Mouse (Mus musculus) CH12.LX (cell line): ENCODE data around the gene Cdcp1. TPM values are rescaled to one million over a fixed set of nuclear protein-coding genes. Genes with fewer than 3 reads are reported as not detected.

Experiments
- DNase-seq: peaks from one replicate; pipeline ENCODE4 v3.0.0-alpha.2; 2013; ENCODE audit errors: extremely low read depth
- H3K27ac ChIP-seq: 2 replicates; pipeline ENCODE4 v1.5.1; 2012; ENCODE audit warnings: low read depth, mild to moderate bottlenecking, control low read depth, moderate library complexity; ENCODE audit not compliant: insufficient read depth
- H3K27me3 ChIP-seq: replicated peaks from 2 replicates; pipeline ENCODE3; 2012; ENCODE audit warnings: inconsistent platforms
- H3K36me3 ChIP-seq, 2 experiments: replicated peaks in 1 of 2; 2 replicates each; pipeline versions ENCODE3 to v1.6.1; 2012; ENCODE audit warnings: inconsistent platforms in 1 of 2, low read length in 1 of 2, mild to moderate bottlenecking in 1 of 2, mixed read lengths in 1 of 2, moderate library complexity in 1 of 2; ENCODE audit not compliant: control insufficient read depth in 1 of 2, insufficient read depth in 1 of 2
- H3K4me1 ChIP-seq, 2 experiments: 2 replicates each; pipeline ENCODE4 v1.6.1; 2012; ENCODE audit warnings: inconsistent platforms in 1 of 2, moderate library complexity in 1 of 2; ENCODE audit not compliant: insufficient read depth in 2 of 2, control insufficient read depth in 1 of 2
- H3K4me2 ChIP-seq: 2 replicates; pipeline ENCODE4 v1.6.1; 2012; ENCODE audit warnings: low read depth, mild to moderate bottlenecking, control low read depth; ENCODE audit not compliant: poor library complexity, insufficient read depth, severe bottlenecking
- H3K4me3 ChIP-seq, 3 experiments: fragments of 150-350 bp in 1 of 3; sonication (generic) in 1 of 3; replicated peaks in 1 of 3; 2 replicates each; pipeline versions ENCODE3 to v1.5.1; 2011 to 2012; ENCODE audit warnings: low read depth in 2 of 3, low read length in 2 of 3, mild to moderate bottlenecking in 2 of 3, moderate library complexity in 2 of 3, control low read depth in 1 of 3, improper control_type of control experiment in 1 of 3, inconsistent platforms in 1 of 3, mixed read lengths in 1 of 3; ENCODE audit not compliant: poor library complexity in 1 of 3
- H3K79me2 ChIP-seq: replicated peaks from 2 replicates; pipeline ENCODE4 v1.6.1; 2012; ENCODE audit warnings: mild to moderate bottlenecking, moderate library complexity; ENCODE audit not compliant: control insufficient read depth, poor library complexity, insufficient read depth, severe bottlenecking; ENCODE audit errors: extremely low read depth
- H3K9ac ChIP-seq: 2 replicates; pipeline ENCODE4 v1.6.1; 2012; ENCODE audit warnings: low read depth, mild to moderate bottlenecking, control low read depth, moderate library complexity; ENCODE audit not compliant: insufficient read depth
- H3K9me3 ChIP-seq: replicated peaks from 2 replicates; pipeline ENCODE3; 2012; ENCODE audit warnings: low read length, inconsistent platforms, mixed read lengths
- BHLHE40 ChIP-seq: IDR thresholded peaks from 2 replicates; pipeline ENCODE4 v1.6.1; 2011; ENCODE audit warnings: mild to moderate bottlenecking, low read depth, low read length, improper control_type of control experiment
- CHD1 ChIP-seq: IDR thresholded peaks from 2 replicates; pipeline ENCODE4 v1.6.1; 2012; ENCODE audit warnings: low read depth, low read length, improper control_type of control experiment, inconsistent platforms
- CHD2 ChIP-seq: IDR thresholded peaks from 2 replicates; pipeline ENCODE4 v1.6.1; 2011; ENCODE audit warnings: low read length, improper control_type of control experiment
- E2F4 ChIP-seq: IDR thresholded peaks from 2 replicates; pipeline ENCODE4 v1.6.1; 2011; ENCODE audit warnings: low read depth, low read length, improper control_type of control experiment; ENCODE audit not compliant: insufficient replicate concordance
- ELF1 ChIP-seq: IDR thresholded peaks from 2 replicates; pipeline ENCODE4 v1.6.1; 2014; ENCODE audit warnings: low read depth, mild to moderate bottlenecking, inconsistent platforms, low read length, improper control_type of control experiment
- EP300 ChIP-seq: IDR thresholded peaks from 2 replicates; pipeline ENCODE4 v1.6.1; 2011; ENCODE audit warnings: low read length, improper control_type of control experiment
- ETS1 ChIP-seq: conservative IDR thresholded peaks from 2 replicates; pipeline ENCODE4 v1.6.1; 2012; ENCODE audit warnings: low read depth, mild to moderate bottlenecking, inconsistent platforms, low read length, improper control_type of control experiment, moderate library complexity
- HCFC1 ChIP-seq: IDR thresholded peaks from 2 replicates; pipeline ENCODE4 v1.6.1; 2012; ENCODE audit warnings: low read depth, mild to moderate bottlenecking, inconsistent platforms, low read length, improper control_type of control experiment
- IRF4 ChIP-seq: IDR thresholded peaks from 2 replicates; pipeline ENCODE4 v1.6.1; 2014; ENCODE audit warnings: low read depth, mild to moderate bottlenecking, inconsistent platforms, low read length, improper control_type of control experiment
- JUN ChIP-seq: IDR thresholded peaks from 2 replicates; pipeline ENCODE4 v1.6.1; 2011; ENCODE audit warnings: low read depth, mild to moderate bottlenecking, low read length, improper control_type of control experiment, moderate library complexity; ENCODE audit not compliant: insufficient read depth
- MAFK ChIP-seq: IDR thresholded peaks from 2 replicates; pipeline ENCODE4 v1.6.1; 2011; ENCODE audit warnings: low read length, improper control_type of control experiment; ENCODE audit not compliant: insufficient replicate concordance
- MEF2A ChIP-seq: IDR thresholded peaks from 2 replicates; pipeline ENCODE4 v1.6.1; 2014; ENCODE audit warnings: low read depth, mild to moderate bottlenecking, inconsistent platforms, low read length, improper control_type of control experiment, borderline replicate concordance
- NELFE ChIP-seq: IDR thresholded peaks from 2 replicates; pipeline ENCODE4 v1.6.1; 2011; ENCODE audit warnings: low read depth, low read length, improper control_type of control experiment
- NRF1 ChIP-seq: IDR thresholded peaks from 2 replicates; pipeline ENCODE4 v1.6.1; 2014; ENCODE audit warnings: low read depth, mild to moderate bottlenecking, inconsistent platforms, low read length, improper control_type of control experiment, moderate library complexity
- PAX5 ChIP-seq: IDR thresholded peaks from 2 replicates; pipeline ENCODE4 v1.6.1; 2012; ENCODE audit warnings: low read length, inconsistent platforms, mixed read lengths
- ZKSCAN1 ChIP-seq: IDR thresholded peaks from 2 replicates; pipeline ENCODE4 v1.6.1; 2012; ENCODE audit warnings: low read depth, inconsistent platforms, low read length, improper control_type of control experiment, borderline replicate concordance
- dilution Hi-C: fragments of 300-500 bp; cut with MboI; formaldehyde crosslinking; loops from 2 replicates; pipeline ENCODE4 v1.14.3; 2020; ENCODE audit warnings: low sequenced_read_pairs; ENCODE audit not compliant: extremely low pct_unique_long_range_greater_than_20kb, extremely low pct_ligation_motif_present
- in situ Hi-C: fragments of 300-500 bp; cut with MboI; formaldehyde crosslinking; loops from 3 replicates; pipeline ENCODE4 v1.14.3; 2019; ENCODE audit warnings: low sequenced_read_pairs, low pct_ligation_motif_present, low pct_unique_long_range_greater_than_20kb, mixed read lengths
- polyA plus RNA-seq: library from polyadenylated mRNA; unstranded; fragments of >175 nt; gene quantifications from 2 replicates; pipeline ENCODE4 v1.2.1, GENCODE M21; 2012; ENCODE audit warnings: low read depth; ENCODE audit not compliant: insufficient read length
- total RNA-seq, 2 experiments: library from RNA; depleted of rRNA; stranded (reverse); fragments of 300-350 nt in 1 of 2; fragments of >200 nt in 1 of 2; gene quantifications; 2 replicates each; pipeline ENCODE4 v1.2.3; 2012 to 2014

Gene Cdcp1
- total and polyA plus RNA-seq, 3 experiments: 3.1 to 5.9 (median 3.6) TPM

- H3K4me1 ChIP-seq: peaks cover 4 to 33% of the 10 kb centered on the region in 2 experiments; a peak in 3 of 4 replicates
- H3K27me3 ChIP-seq: no peaks in the 10 kb centered on the region
- TF ChIP-seq CHD1: no peak
- TF ChIP-seq MAFK: peak; percentile 41; the same call in 1 of the 2 replicates
- no peak for TF ChIP-seq NRF1
- TF ChIP-seq BHLHE40: no peak
- no peak for TF ChIP-seq E2F4
- no peak for TF ChIP-seq MEF2A
- no peak for TF ChIP-seq ELF1
- TF ChIP-seq NELFE: no peak
- peaks cover 17 to 42% of the 10 kb centered on the region in 2 experiments for H3K36me3 ChIP-seq
- H3K79me2 ChIP-seq: no peaks in the 10 kb centered on the region
- H3K4me2 ChIP-seq: no peak overlapping the region
- H3K4me3 ChIP-seq: no peak overlapping the region
- no peaks in the 10 kb centered on the region for H3K9me3 ChIP-seq
- DNase-seq: no peak
- dilution Hi-C loops (no loop called here), in situ Hi-C loops (no loop called here)
- H3K9ac ChIP-seq: no peak overlapping the region
- H3K27ac ChIP-seq: no peak overlapping the region
Observed at GRCm38 (mm10) chr9:123187589-123187988, 28.2 kb downstream of the Cdcp1 start.

DNA sequence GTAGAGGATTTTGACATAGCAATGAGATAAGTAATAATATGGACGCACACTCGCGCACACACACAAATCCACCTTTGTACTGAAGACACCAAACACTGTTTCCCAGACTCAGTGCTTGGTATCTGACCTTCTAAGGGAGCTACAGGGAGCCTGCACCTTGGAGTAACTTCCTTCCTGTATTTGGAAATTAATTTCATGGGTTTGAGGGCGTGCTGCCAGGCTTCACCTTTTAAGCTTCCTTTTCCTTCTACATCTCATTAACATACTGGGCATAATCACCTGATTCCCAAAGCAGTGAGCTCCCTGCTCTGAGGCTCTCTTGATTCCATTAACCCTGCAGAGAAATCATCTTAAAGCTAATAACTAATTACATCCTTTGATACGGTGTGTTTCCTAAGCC lies 29.7 kb downstream of the Cdcp1 start:
- in situ Hi-C loops (no loop called here), dilution Hi-C loops (no loop called here)
- no peak overlapping the region for H3K9ac ChIP-seq
- H3K9me3 ChIP-seq: no peaks in the 10 kb centered on the region
- H3K4me2 ChIP-seq: no peak overlapping the region
- DNase-seq: no peak
- no peaks in the 10 kb centered on the region for H3K79me2 ChIP-seq
- H3K36me3 ChIP-seq: peaks cover 27 to 55% of the 10 kb centered on the region in 2 experiments
- no peaks in the 10 kb centered on the region for H3K27me3 ChIP-seq
- peaks cover 4 to 33% of the 10 kb centered on the region in 2 experiments; a peak in 3 of 4 replicates for H3K4me1 ChIP-seq
- TF ChIP-seq PAX5 (no peak), HCFC1 (no peak), JUN (no peak), ZKSCAN1 (no peak), ETS1 (no peak)
- H3K27ac ChIP-seq: no peak overlapping the region
- H3K4me3 ChIP-seq: no peak overlapping the region

DNA sequence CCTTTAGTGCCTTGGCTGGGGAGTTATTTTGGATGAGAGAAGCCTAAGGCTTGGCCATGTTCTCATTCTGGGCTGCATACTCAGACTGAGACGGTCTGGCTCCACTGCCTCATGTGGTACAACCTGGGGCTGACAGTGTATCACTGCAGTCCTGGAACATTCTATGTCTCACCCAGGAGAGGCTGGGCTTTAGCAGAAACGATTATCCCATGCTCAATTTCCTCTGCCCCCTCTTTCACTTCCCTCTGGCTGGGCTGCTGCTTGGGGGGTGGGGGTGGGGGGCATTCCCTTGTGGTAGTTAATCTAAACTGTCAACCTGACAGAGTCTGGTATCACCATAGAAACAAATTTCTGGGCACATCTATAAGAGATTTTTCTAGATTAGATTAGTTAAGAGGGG lies 30.3 kb downstream of the Cdcp1 start:
- Histone ChIP-seq H3K27ac (no peak overlapping the region), H3K4me1 (peaks cover 4 to 33% of the 10 kb centered on the region in 2 experiments; a peak in 3 of 4 replicates), H3K9ac (no peak overlapping the region), H3K4me3 (no peak overlapping the region), H3K36me3 (peaks cover 29 to 57% of the 10 kb centered on the region in 2 experiments), H3K79me2 (no peaks in the 10 kb centered on the region), H3K4me2 (no peak overlapping the region), H3K27me3 (no peaks in the 10 kb centered on the region), H3K9me3 (no peaks in the 10 kb centered on the region)
- dilution Hi-C loops (no loop called here), in situ Hi-C loops (no loop called here)
- peak; percentile 62 for DNase-seq
- TF ChIP-seq IRF4 (peak; percentile 59; the same call in 1 of the 2 replicates), CHD2 (0 out of 2 replicates have a peak, but pooled peaks have one; percentile 25), EP300 (no peak)
